Mouse (Mus musculus) neural tube, embryonic 15.5 days (tissue): Measurements from ENCODE around the gene Arhgef19. TPM values are rescaled to one million over a fixed set of nuclear protein-coding genes. Genes with fewer than 3 reads are reported as not detected.

Experiments used
- ATAC-seq: fragments of 200-750 bp; cut with Nextera tagmentation; 2 replicates; pipeline ENCODE4 v1.8.0; 2017; ENCODE audit warnings: mild to moderate bottlenecking, moderate TSS enrichment, moderate library complexity; ENCODE audit not compliant: low FRiP score
- H3K27ac ChIP-seq: fragments of 300-500 bp; sonication (generic); replicated peaks from 2 replicates; pipeline ENCODE4 v1.5.1; 2015; ENCODE audit warnings: mild to moderate bottlenecking, inconsistent platforms
- H3K27me3 ChIP-seq: fragments of 300-500 bp; sonication (generic); replicated peaks from 2 replicates; pipeline ENCODE4 v1.6.1; 2015; ENCODE audit warnings: inconsistent platforms
- H3K36me3 ChIP-seq: fragments of 300-500 bp; sonication (generic); 2 replicates; pipeline ENCODE4 v1.6.1; 2015; ENCODE audit warnings: inconsistent platforms
- H3K4me1 ChIP-seq: fragments of 300-500 bp; sonication (generic); 2 replicates; pipeline ENCODE4 v1.6.1; 2015; ENCODE audit warnings: inconsistent platforms
- H3K4me2 ChIP-seq: fragments of 300-500 bp; sonication (generic); 2 replicates; pipeline ENCODE4 v1.6.1; 2015; ENCODE audit warnings: inconsistent platforms, mild to moderate bottlenecking, moderate library complexity
- H3K4me3 ChIP-seq: fragments of 300-500 bp; sonication (generic); replicated peaks from 2 replicates; pipeline ENCODE4 v1.5.1; 2015; ENCODE audit warnings: mild to moderate bottlenecking, inconsistent platforms
- H3K9ac ChIP-seq: fragments of 300-500 bp; sonication (generic); replicated peaks from 2 replicates; pipeline ENCODE4 v1.6.1; 2015; ENCODE audit warnings: mild to moderate bottlenecking, inconsistent platforms
- H3K9me3 ChIP-seq: fragments of 300-500 bp; sonication (generic); replicated peaks from 2 replicates; pipeline ENCODE4 v1.6.1; 2016; ENCODE audit warnings: inconsistent platforms
- WGBS: fragments of 180-500 bp; shearing (Covaris S2); methylation state at CpG from one replicate; pipeline ENCODE4 v1.1.7; 2015; ENCODE audit warnings: mixed read lengths; 5-methylcytosine and 5-hydroxymethylcytosine counted together
- polyA plus RNA-seq: library from polyadenylated mRNA; unstranded; fragments of >200 nt; fragmentation: Nextera tagmentation; extraction: Ambion mirVana; gene quantifications from 2 replicates; pipeline ENCODE4 v1.2.1, GENCODE M21; 2015

Gene Arhgef19
- polyA plus RNA-seq, 1 experiment from 2014 or later: 1.3 TPM

GRCm38 (mm10) chr4:141238492-141239387 is 559 bp upstream of the Arhgef19 start:
- ATAC-seq: peak; percentile 18; the same call in 1 of the 2 replicates
- Histone ChIP-seq H3K9me3 (no peaks in the 10 kb centered on the region), H3K9ac (peak overlapping the region; percentile 34; the same call in 1 of the 2 replicates), H3K27ac (no peak overlapping the region), H3K4me3 (peak overlapping the region; percentile 35), H3K4me2 (peak overlapping the region; percentile 67), H3K36me3 (no peaks in the 10 kb centered on the region), H3K4me1 (peaks cover 37% of the 10 kb centered on the region), H3K27me3 (peaks cover 67% of the 10 kb centered on the region)
- WGBS: 3% methylated on average over 20 of the region's 20 CpGs

- H3K27ac ChIP-seq: no peak overlapping the region
- no peak for ATAC-seq
- H3K36me3 ChIP-seq: no peaks in the 10 kb centered on the region
- no peaks in the 10 kb centered on the region for H3K9me3 ChIP-seq
- 1% methylated on average over 14 of the region's 14 CpGs for WGBS
- peaks cover 51% of the 10 kb centered on the region for H3K4me1 ChIP-seq
- 0 out of 2 replicates have a peak overlapping the region, but pooled peaks have one; percentile 17 for H3K4me2 ChIP-seq
- H3K4me3 ChIP-seq: no peak overlapping the region
- H3K9ac ChIP-seq: no peak overlapping the region
- peaks cover 72% of the 10 kb centered on the region for H3K27me3 ChIP-seq
Measured at GRCm38 (mm10) chr4:141240617-141241016, 1.3 kb downstream of the Arhgef19 start.

GRCm38 (mm10) chr4:141241861-141242260 is 2.6 kb downstream of the Arhgef19 start:
- H3K9me3 ChIP-seq: no peaks in the 10 kb centered on the region
- H3K4me2 ChIP-seq: no peak overlapping the region
- H3K27me3 ChIP-seq: peaks cover 82% of the 10 kb centered on the region
- no peak for ATAC-seq
- H3K9ac ChIP-seq: no peak overlapping the region
- H3K4me3 ChIP-seq: no peak overlapping the region
- H3K4me1 ChIP-seq: peaks cover 63% of the 10 kb centered on the region
- H3K36me3 ChIP-seq: no peaks in the 10 kb centered on the region
- 32% methylated on average over 15 of the region's 15 CpGs for WGBS
- H3K27ac ChIP-seq: no peak overlapping the region

- H3K36me3 ChIP-seq: no peaks in the 10 kb centered on the region
- WGBS: 7% methylated on average over 11 of the region's 11 CpGs
- no peak overlapping the region for H3K27ac ChIP-seq
Measured at GRCm38 (mm10) chr4:141242651-141243241, 3.4 kb downstream of the Arhgef19 start.

GRCm38 (mm10) chr4:141243636-141244035 is 4.3 kb downstream of the Arhgef19 start:
- Histone ChIP-seq H3K4me3 (no peak overlapping the region), H3K4me2 (no peak overlapping the region), H3K27ac (no peak overlapping the region), H3K9ac (no peak overlapping the region), H3K9me3 (no peaks in the 10 kb centered on the region), H3K36me3 (no peaks in the 10 kb centered on the region), H3K4me1 (peaks cover 78% of the 10 kb centered on the region), H3K27me3 (peaks cover 86% of the 10 kb centered on the region)
- no peak for ATAC-seq
- WGBS: 57% methylated on average over 5 of the region's 5 CpGs

More at GRCm38 (mm10) chr4:141242651-141243241, 3.4 kb downstream of the Arhgef19 start:
- no peak for ATAC-seq
- Histone ChIP-seq H3K4me3 (no peak overlapping the region), H3K9me3 (no peaks in the 10 kb centered on the region), H3K27me3 (peaks cover 85% of the 10 kb centered on the region), H3K9ac (no peak overlapping the region), H3K4me2 (peak overlapping the region; percentile 9; the same call in 1 of the 2 replicates), H3K4me1 (peaks cover 72% of the 10 kb centered on the region)

- Histone ChIP-seq H3K27ac (peak overlapping the region; percentile 80), H3K9me3 (no peaks in the 10 kb centered on the region), H3K4me2 (peak overlapping the region; percentile 15; the same call in 1 of the 2 replicates), H3K4me3 (no peak overlapping the region), H3K9ac (no peak overlapping the region), H3K36me3 (no peaks in the 10 kb centered on the region), H3K27me3 (peaks cover 86% of the 10 kb centered on the region), H3K4me1 (peaks cover 72% of the 10 kb centered on the region)
- WGBS: 49% methylated on average over 5 of the region's 5 CpGs
- no peak for ATAC-seq
Measured at GRCm38 (mm10) chr4:141244401-141244800, 5.1 kb downstream of the Arhgef19 start.

- peak overlapping the region; percentile 15 for H3K4me2 ChIP-seq
- H3K9ac ChIP-seq: no peak overlapping the region; the same call in 1 of the 2 replicates
- no peak overlapping the region for H3K4me3 ChIP-seq
- peak; percentile 21; the same call in 1 of the 2 replicates for ATAC-seq
- 11% methylated on average over 9 of the region's 9 CpGs for WGBS
- peaks cover 67% of the 10 kb centered on the region for H3K4me1 ChIP-seq
- H3K36me3 ChIP-seq: no peaks in the 10 kb centered on the region
- no peaks in the 10 kb centered on the region for H3K9me3 ChIP-seq
- peaks cover 85% of the 10 kb centered on the region for H3K27me3 ChIP-seq
- peak overlapping the region; percentile 80 for H3K27ac ChIP-seq
Measured at GRCm38 (mm10) chr4:141244931-141245425, 5.7 kb downstream of the Arhgef19 start.

GRCm38 (mm10) chr4:141246089-141246997 is 7.0 kb downstream of the Arhgef19 start:
- H3K4me1 ChIP-seq: peaks cover 60% of the 10 kb centered on the region
- 0 out of 2 replicates have a peak overlapping the region, but pooled peaks have one; percentile 4 for H3K4me3 ChIP-seq
- H3K27ac ChIP-seq: 0 out of 2 replicates have a peak overlapping the region, but pooled peaks have one; percentile 13
- H3K27me3 ChIP-seq: peaks cover 79% of the 10 kb centered on the region
- H3K4me2 ChIP-seq: peak overlapping the region; percentile 62
- H3K9ac ChIP-seq: no peak overlapping the region; the same call in 1 of the 2 replicates
- H3K9me3 ChIP-seq: no peaks in the 10 kb centered on the region
- H3K36me3 ChIP-seq: no peaks in the 10 kb centered on the region
- 22% methylated on average over 24 of the region's 24 CpGs for WGBS
- ATAC-seq: no peak

GRCm38 (mm10) chr4:141246998-141247350 is 7.7 kb downstream of the Arhgef19 start:
- peak overlapping the region; percentile 4; the same call in 1 of the 2 replicates for H3K4me3 ChIP-seq
- peaks cover 73% of the 10 kb centered on the region for H3K27me3 ChIP-seq
- WGBS: 3% methylated on average over 17 of the region's 17 CpGs
- no peak for ATAC-seq
- no peak overlapping the region; the same call in 1 of the 2 replicates for H3K9ac ChIP-seq
- H3K36me3 ChIP-seq: no peaks in the 10 kb centered on the region
- no peaks in the 10 kb centered on the region for H3K9me3 ChIP-seq
- H3K4me1 ChIP-seq: peaks cover 60% of the 10 kb centered on the region
- H3K4me2 ChIP-seq: peak overlapping the region; percentile 62
- no peak overlapping the region for H3K27ac ChIP-seq

GRCm38 (mm10) chr4:141247776-141248613 is 8.7 kb downstream of the Arhgef19 start:
- peak; percentile 23; the same call in 1 of the 2 replicates for ATAC-seq

More at GRCm38 (mm10) chr4:141247776-141248613, 8.7 kb downstream of the Arhgef19 start:
- H3K27ac ChIP-seq: no peak overlapping the region
- WGBS: under 1% methylated on average over 59 of the region's 60 CpGs
- peaks cover 63% of the 10 kb centered on the region for H3K27me3 ChIP-seq
- H3K9ac ChIP-seq: 0 out of 2 replicates have a peak overlapping the region, but pooled peaks have one; percentile 7
- no peaks in the 10 kb centered on the region for H3K9me3 ChIP-seq
- H3K4me2 ChIP-seq: peak overlapping the region; percentile 62
- H3K36me3 ChIP-seq: no peaks in the 10 kb centered on the region
- H3K4me3 ChIP-seq: peak overlapping the region; percentile 43
- H3K4me1 ChIP-seq: peaks cover 51% of the 10 kb centered on the region
